Mouse (Mus musculus) liver, postnatal 0 days (tissue): ENCODE data around the gene Rasd1.

Experiments
- CTCF ChIP-seq: sonication (generic); IDR thresholded peaks from 2 replicates; pipeline ENCODE4 v1.5.1; 2016; ENCODE audit warnings: antibody characterized with exemption, low read depth
- EP300 ChIP-seq: IDR thresholded peaks from 2 replicates; pipeline ENCODE4 v1.6.1; 2016; ENCODE audit warnings: antibody characterized with exemption, low read depth, mild to moderate bottlenecking

- TF ChIP-seq CTCF: no peak
- TF ChIP-seq EP300: no peak
These were observed 13.1 kb upstream of the Rasd1 start for GRCm38 (mm10) chr11:59977831-59978230.
